Mouse (Mus musculus) liver, embryonic 15.5 days (tissue): ENCODE measurements around the gene Gm20532. TPM values are rescaled to one million over a fixed set of nuclear protein-coding genes. Genes with fewer than 3 reads are reported as not detected.

ENCODE experiments used
- ATAC-seq: fragments of 200-750 bp; cut with Nextera tagmentation; 2 replicates; pipeline ENCODE4 v1.8.0; 2017; ENCODE audit warnings: moderate number of reproducible peaks, mild to moderate bottlenecking, moderate library complexity; ENCODE audit not compliant: insufficient read depth
- H3K27ac ChIP-seq: fragments of 300-500 bp; sonication (generic); replicated peaks from 2 replicates; pipeline ENCODE4 v1.5.1; 2015; ENCODE audit warnings: mild to moderate bottlenecking, inconsistent platforms
- H3K27me3 ChIP-seq: fragments of 300-500 bp; sonication (generic); 2 replicates; pipeline ENCODE4 v1.6.1; 2015; ENCODE audit warnings: mild to moderate bottlenecking, inconsistent platforms
- H3K36me3 ChIP-seq: fragments of 300-500 bp; sonication (generic); replicated peaks from 2 replicates; pipeline ENCODE4 v1.6.1; 2015; ENCODE audit warnings: moderate library complexity, mild to moderate bottlenecking, inconsistent platforms
- H3K4me1 ChIP-seq: fragments of 300-500 bp; sonication (generic); replicated peaks from 2 replicates; pipeline ENCODE4 v1.6.1; 2015; ENCODE audit warnings: inconsistent platforms
- H3K4me2 ChIP-seq: fragments of 300-500 bp; sonication (generic); 2 replicates; pipeline ENCODE4 v1.6.1; 2015; ENCODE audit warnings: moderate library complexity, mild to moderate bottlenecking, inconsistent platforms
- H3K4me3 ChIP-seq: fragments of 300-500 bp; sonication (generic); replicated peaks from 2 replicates; pipeline ENCODE4 v1.5.1; 2015; ENCODE audit warnings: mild to moderate bottlenecking, inconsistent platforms
- H3K9ac ChIP-seq: fragments of 300-500 bp; sonication (generic); 2 replicates; pipeline ENCODE4 v1.6.1; 2015; ENCODE audit warnings: moderate library complexity, mild to moderate bottlenecking, inconsistent platforms
- H3K9me3 ChIP-seq: fragments of 300-500 bp; sonication (generic); replicated peaks from 2 replicates; pipeline ENCODE4 v1.6.1; 2016; ENCODE audit warnings: inconsistent platforms
- WGBS: fragments of 180-500 bp; shearing (Covaris S2); methylation state at CpG from one replicate; pipeline ENCODE4 v1.1.7; 2015; ENCODE audit warnings: mixed read lengths; ENCODE audit not compliant: insufficient replicate concordance; 5-methylcytosine and 5-hydroxymethylcytosine counted together
- polyA plus RNA-seq: library from polyadenylated mRNA; unstranded; fragments of >200 nt; fragmentation: Nextera tagmentation; extraction: Ambion mirVana; gene quantifications from 2 replicates; pipeline ENCODE4 v1.2.1, GENCODE M21; 2015

Gene Gm20532
- polyA plus RNA-seq, 1 experiment from 2014 or later = not detected

GRCm38 (mm10) chr2:26573396-26573795, 13.0 kb upstream of the Gm20532 start:
- no peak overlapping the region for H3K4me2 ChIP-seq
- no peaks in the 10 kb centered on the region for H3K9me3 ChIP-seq
- no peaks in the 10 kb centered on the region for H3K36me3 ChIP-seq
- peaks cover 64% of the 10 kb centered on the region for H3K4me1 ChIP-seq
- H3K27me3 ChIP-seq = no peaks in the 10 kb centered on the region
- no peak overlapping the region for H3K27ac ChIP-seq
- WGBS = 42% methylated on average over 12 of the region's 12 CpGs
- no peak for ATAC-seq
- H3K9ac ChIP-seq = no peak overlapping the region
- H3K4me3 ChIP-seq = no peak overlapping the region

- 17% methylated on average over 5 of the region's 5 CpGs for WGBS
- Histone ChIP-seq H3K36me3 (no peaks in the 10 kb centered on the region), H3K9ac (no peak overlapping the region), H3K4me1 (peaks cover 64% of the 10 kb centered on the region), H3K27me3 (no peaks in the 10 kb centered on the region), H3K27ac (no peak overlapping the region), H3K9me3 (no peaks in the 10 kb centered on the region), H3K4me2 (no peak overlapping the region), H3K4me3 (no peak overlapping the region)
- ATAC-seq = no peak
Measured at GRCm38 (mm10) chr2:26573807-26574206, 12.6 kb upstream of the Gm20532 start.

- ATAC-seq = no peak
- no peaks in the 10 kb centered on the region for H3K36me3 ChIP-seq
- no peaks in the 10 kb centered on the region for H3K27me3 ChIP-seq
- H3K27ac ChIP-seq = 0 out of 2 replicates have a peak overlapping the region, but pooled peaks have one; percentile 68
- 51% methylated on average over 5 of the region's 5 CpGs for WGBS
- H3K4me2 ChIP-seq = no peak overlapping the region
- H3K9ac ChIP-seq = no peak overlapping the region
- no peak overlapping the region for H3K4me3 ChIP-seq
- peaks cover 64% of the 10 kb centered on the region for H3K4me1 ChIP-seq
- no peaks in the 10 kb centered on the region for H3K9me3 ChIP-seq
Measured at GRCm38 (mm10) chr2:26574862-26575261, 11.6 kb upstream of the Gm20532 start.

- 46% methylated on average over 1 of the region's 1 CpGs for WGBS
- no peak for ATAC-seq
- Histone ChIP-seq H3K9me3 (no peaks in the 10 kb centered on the region), H3K27ac (peak overlapping the region; percentile 68; the same call in 1 of the 2 replicates), H3K4me1 (peaks cover 64% of the 10 kb centered on the region), H3K4me3 (no peak overlapping the region), H3K9ac (peak overlapping the region; percentile 35; the same call in 1 of the 2 replicates), H3K4me2 (peak overlapping the region; percentile 55), H3K36me3 (no peaks in the 10 kb centered on the region), H3K27me3 (no peaks in the 10 kb centered on the region)
Measured at GRCm38 (mm10) chr2:26575378-26575777, 11.1 kb upstream of the Gm20532 start.

GRCm38 (mm10) chr2:26575865-26576264, 10.6 kb upstream of the Gm20532 start:
- peak; percentile 66 for ATAC-seq
- peak overlapping the region; percentile 68; the same call in 1 of the 2 replicates for H3K27ac ChIP-seq
- WGBS = 9% methylated on average over 4 of the region's 4 CpGs

GRCm38 (mm10) chr2:26576462-26576861, 10.0 kb upstream of the Gm20532 start:
- Histone ChIP-seq H3K9me3 (no peaks in the 10 kb centered on the region), H3K4me2 (peak overlapping the region; percentile 55), H3K27ac (peak overlapping the region; percentile 68; the same call in 1 of the 2 replicates), H3K27me3 (no peaks in the 10 kb centered on the region), H3K9ac (peak overlapping the region; percentile 35; the same call in 1 of the 2 replicates), H3K4me3 (peak overlapping the region; percentile 22), H3K36me3 (no peaks in the 10 kb centered on the region), H3K4me1 (peaks cover 61% of the 10 kb centered on the region)
- 21% methylated on average over 4 of the region's 4 CpGs for WGBS
- ATAC-seq = no peak

More at GRCm38 (mm10) chr2:26575865-26576264, 10.6 kb upstream of the Gm20532 start:
- Histone ChIP-seq H3K27me3 (no peaks in the 10 kb centered on the region), H3K9ac (peak overlapping the region; percentile 35; the same call in 1 of the 2 replicates), H3K36me3 (no peaks in the 10 kb centered on the region), H3K9me3 (no peaks in the 10 kb centered on the region), H3K4me3 (peak overlapping the region; percentile 22), H3K4me2 (peak overlapping the region; percentile 55), H3K4me1 (peaks cover 64% of the 10 kb centered on the region)

GRCm38 (mm10) chr2:26578369-26578768, 8.1 kb upstream of the Gm20532 start:
- WGBS = 18% methylated on average over 6 of the region's 6 CpGs

GRCm38 (mm10) chr2:26579714-26580113, 6.7 kb upstream of the Gm20532 start, which contains the start of gene Egfl7:
TSS of gene Egfl7 (plus strand) at chr2:26580014.
- Histone ChIP-seq H3K4me1 (peaks cover 37% of the 10 kb centered on the region), H3K4me2 (no peak within 1 kb of the TSS; the same call in 1 of the 2 replicates), H3K27ac (no peak within 1 kb of the TSS), H3K36me3 (no peaks in the 10 kb centered on the region), H3K4me3 (no peak within 1 kb of the TSS), H3K27me3 (peaks cover 14% of the 10 kb centered on the region; the same call in 1 of the 2 replicates), H3K9me3 (no peaks in the 10 kb centered on the region), H3K9ac (no peak within 1 kb of the TSS)
- WGBS = 56% methylated on average over 1 of the region's 1 CpGs
- no peak for ATAC-seq

More at GRCm38 (mm10) chr2:26578369-26578768, 8.1 kb upstream of the Gm20532 start:
- ATAC-seq = peak; percentile 37; the same call in 1 of the 2 replicates
- H3K4me3 ChIP-seq = no peak overlapping the region
- H3K4me1 ChIP-seq = peaks cover 43% of the 10 kb centered on the region
- no peak overlapping the region for H3K9ac ChIP-seq
- H3K9me3 ChIP-seq = no peaks in the 10 kb centered on the region
- no peaks in the 10 kb centered on the region for H3K36me3 ChIP-seq
- H3K27ac ChIP-seq = peak overlapping the region; percentile 24; the same call in 1 of the 2 replicates
- 0 out of 2 replicates have a peak, but pooled peaks cover 3% of the 10 kb centered on the region for H3K27me3 ChIP-seq
- H3K4me2 ChIP-seq = no peak overlapping the region

- Histone ChIP-seq H3K4me3 (no peak overlapping the region), H3K4me2 (no peak overlapping the region), H3K9ac (no peak overlapping the region), H3K27me3 (peaks cover 22% of the 10 kb centered on the region), H3K36me3 (no peaks in the 10 kb centered on the region), H3K27ac (no peak overlapping the region), H3K4me1 (peaks cover 27% of the 10 kb centered on the region), H3K9me3 (no peaks in the 10 kb centered on the region)
- no peak for ATAC-seq
- WGBS = 44% methylated on average over 5 of the region's 5 CpGs
Measured at GRCm38 (mm10) chr2:26580751-26581150, 5.7 kb upstream of the Gm20532 start.

GRCm38 (mm10) chr2:26582203-26582602, 4.2 kb upstream of the Gm20532 start:
- no peaks in the 10 kb centered on the region for H3K9me3 ChIP-seq
- 44% methylated on average over 2 of the region's 2 CpGs for WGBS
- H3K27ac ChIP-seq = no peak overlapping the region
- H3K9ac ChIP-seq = no peak overlapping the region
- H3K4me2 ChIP-seq = no peak overlapping the region
- H3K27me3 ChIP-seq = peaks cover 27% of the 10 kb centered on the region
- H3K4me1 ChIP-seq = peaks cover 27% of the 10 kb centered on the region
- H3K36me3 ChIP-seq = no peaks in the 10 kb centered on the region
- no peak for ATAC-seq
- H3K4me3 ChIP-seq = no peak overlapping the region

GRCm38 (mm10) chr2:26582741-26583140, 3.7 kb upstream of the Gm20532 start:
- H3K36me3 ChIP-seq = no peaks in the 10 kb centered on the region
- no peak overlapping the region for H3K27ac ChIP-seq
- no peak overlapping the region for H3K9ac ChIP-seq
- no peak for ATAC-seq
- 52% methylated on average over 7 of the region's 7 CpGs for WGBS
- H3K4me3 ChIP-seq = no peak overlapping the region
- H3K4me1 ChIP-seq = peaks cover 28% of the 10 kb centered on the region
- H3K4me2 ChIP-seq = no peak overlapping the region
- no peaks in the 10 kb centered on the region for H3K9me3 ChIP-seq
- H3K27me3 ChIP-seq = peaks cover 27% of the 10 kb centered on the region
